Mouse (Mus musculus): ENCODE data around the gene Adgrf1. TPM values are rescaled to one million over a fixed set of nuclear protein-coding genes. Genes with fewer than 3 reads are reported as not detected.

The Adgrf1 gene
- polyA plus RNA-seq, 1 experiment: 0.06 TPM

DNA sequence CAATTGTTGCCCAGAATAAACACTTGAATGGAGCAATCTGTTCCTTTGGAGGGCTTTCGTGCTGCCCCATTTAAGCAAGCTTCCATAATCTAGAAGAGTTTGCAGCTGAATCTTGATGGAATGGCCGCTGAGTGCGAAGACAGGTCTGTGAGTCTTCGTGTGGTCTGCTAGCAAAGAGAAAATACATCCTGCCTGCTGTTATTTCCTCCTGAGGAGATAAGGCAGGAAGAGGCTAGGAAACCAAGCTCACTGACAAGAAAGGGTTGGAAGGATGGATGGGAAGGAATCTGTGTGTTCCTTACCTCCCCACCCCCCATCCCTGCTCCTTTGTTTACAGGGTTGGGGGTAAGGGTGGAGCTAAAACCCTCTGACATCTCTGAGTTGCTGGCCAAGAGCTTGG lies 103.9 kb downstream of the Adgrf1 start:
- H3K36me3 ChIP-seq (ENCODE audit: control insufficient read depth, insufficient read depth, low read length): no peaks in the 10 kb centered on the region
- WGBS: 55% methylated on average over 4 of the region's 4 CpGs
- peak overlapping the region; percentile 18; the same call in 1 of the 2 replicates for H3K27ac ChIP-seq (ENCODE audit: insufficient read depth, low read depth, low read length)
- TF ChIP-seq CTCF (IDR thresholded peaks at IDR 0.05; ENCODE audit: extremely low read depth, insufficient read length, insufficient replicate concordance, low read depth, low read length) (no peak), POLR2A (IDR thresholded peaks at IDR 0.05; ENCODE audit: low read depth, low read length) (no peak)
- H3K4me1 ChIP-seq (ENCODE audit: control insufficient read depth, insufficient read depth, insufficient read length, low read length): no peaks in the 10 kb centered on the region
- H3K4me3 ChIP-seq (ENCODE audit: low read depth, low read length): no peak overlapping the region
- H3K27me3 ChIP-seq (ENCODE audit: control insufficient read depth, insufficient read depth, low read length): no peaks in the 10 kb centered on the region

Other genes with a start within 250 kb of the Adgrf1 start
- 2.8 and 4.9 TPM in 2 replicates for gene Adgrf5, start 90.1 kb downstream of the Adgrf1 start, polyA plus RNA-seq (2012; rRNA removed)
- 3.2 and 131 TPM in 2 replicates for gene Mep1a, start 232.5 kb downstream of the Adgrf1 start, polyA plus RNA-seq (2012; rRNA removed)